Mouse (Mus musculus) midbrain, embryonic 14.5 days (tissue): Measurements from ENCODE around the gene Baiap2l1. TPM values are rescaled to one million over a fixed set of nuclear protein-coding genes. Genes with fewer than 3 reads are reported as not detected.

Source experiments
- ATAC-seq: fragments of 200-750 bp; cut with Nextera tagmentation; 2 replicates; pipeline ENCODE4 v1.8.0; 2017; ENCODE audit warnings: moderate number of reproducible peaks, moderate library complexity; ENCODE audit not compliant: low FRiP score, low TSS enrichment
- DNase-seq: peaks from one replicate; pipeline ENCODE4 v3.0.0-alpha.2; 2015
- H3K27ac ChIP-seq: fragments of 300-500 bp; sonication (generic); replicated peaks from 2 replicates; pipeline ENCODE4 v1.5.1; 2014; ENCODE audit warnings: mild to moderate bottlenecking, low read depth, low read length, moderate library complexity
- H3K27me3 ChIP-seq: fragments of 300-500 bp; sonication (generic); 2 replicates; pipeline ENCODE4 v1.6.1; 2014; ENCODE audit warnings: low read length, control low read depth, mixed read lengths; ENCODE audit not compliant: control insufficient read depth, insufficient read depth
- H3K36me3 ChIP-seq: fragments of 300-500 bp; sonication (generic); 2 replicates; pipeline ENCODE4 v1.6.1; 2014; ENCODE audit warnings: low read length, control low read depth; ENCODE audit not compliant: control insufficient read depth, insufficient read depth
- H3K4me1 ChIP-seq: fragments of 300-500 bp; sonication (generic); 2 replicates; pipeline ENCODE4 v1.6.1; 2014; ENCODE audit warnings: mild to moderate bottlenecking, antibody characterized with exemption, low read length, control low read depth; ENCODE audit not compliant: control insufficient read depth, insufficient read depth
- H3K4me2 ChIP-seq: fragments of 300-500 bp; sonication (generic); 2 replicates; pipeline ENCODE4 v1.6.1; 2014; ENCODE audit warnings: mild to moderate bottlenecking, low read length, moderate library complexity
- H3K4me3 ChIP-seq: fragments of 300-500 bp; sonication (generic); replicated peaks from 2 replicates; pipeline ENCODE4 v1.5.1; 2014; ENCODE audit warnings: low read depth, low read length
- H3K9ac ChIP-seq: fragments of 300-500 bp; sonication (generic); replicated peaks from 2 replicates; pipeline ENCODE4 v1.6.1; 2014; ENCODE audit warnings: mild to moderate bottlenecking, low read length, moderate library complexity
- H3K9me3 ChIP-seq: fragments of 300-500 bp; sonication (generic); 2 replicates; pipeline ENCODE4 v1.6.1; 2016; ENCODE audit warnings: low read length, control low read depth, mixed read lengths; ENCODE audit not compliant: control insufficient read depth
- WGBS: fragments of 180-500 bp; shearing (Covaris S2); extraction: QIAGEN DNeasy Blood & Tissue Kit; methylation state at CpG from one replicate; pipeline ENCODE4 v1.1.7; 2014; 5-methylcytosine and 5-hydroxymethylcytosine counted together
- polyA plus RNA-seq: library from polyadenylated mRNA; unstranded; fragments of >200 nt; fragmentation: Nextera tagmentation; extraction: Ambion mirVana; gene quantifications from 2 replicates; pipeline ENCODE4 v1.2.1, GENCODE M21; 2014

The Baiap2l1 gene
- polyA plus RNA-seq, 1 experiment from 2014 or later, result 1.1 TPM

GRCm38 (mm10) chr5:144245592-144245991 is 112.3 kb downstream of the Baiap2l1 start:
- Histone ChIP-seq H3K36me3 (no peaks in the 10 kb centered on the region), H3K4me1 (no peaks in the 10 kb centered on the region), H3K4me2 (no peak overlapping the region), H3K4me3 (no peak overlapping the region), H3K27ac (no peak overlapping the region), H3K9me3 (no peaks in the 10 kb centered on the region), H3K27me3 (no peaks in the 10 kb centered on the region), H3K9ac (no peak overlapping the region)
- DNase-seq (no peak), ATAC-seq (no peak)
- 65% methylated on average over 2 of the region's 2 CpGs for WGBS

- H3K27me3 ChIP-seq, result no peaks in the 10 kb centered on the region
- no peaks in the 10 kb centered on the region for H3K4me1 ChIP-seq
- H3K4me3 ChIP-seq, result no peak within 1 kb of the TSS
- no peak within 1 kb of the TSS for H3K27ac ChIP-seq
- no peaks in the 10 kb centered on the region for H3K36me3 ChIP-seq
- H3K9ac ChIP-seq, result no peak within 1 kb of the TSS
- DNase-seq, result no peak
- 95% methylated on average over 7 of the region's 7 CpGs for WGBS
- H3K9me3 ChIP-seq, result no peaks in the 10 kb centered on the region
- no peak for ATAC-seq
- H3K4me2 ChIP-seq, result no peak within 1 kb of the TSS
Observed at GRCm38 (mm10) chr5:144243901-144244487, 113.9 kb downstream of the Baiap2l1 start, which contains the start of gene Bri3. Gene Bri3, plus strand, starts transcription at chr5:144244437.

GRCm38 (mm10) chr5:144238969-144239368 is 118.9 kb downstream of the Baiap2l1 start:
- Histone ChIP-seq H3K9ac (no peak overlapping the region), H3K9me3 (no peaks in the 10 kb centered on the region), H3K4me1 (no peaks in the 10 kb centered on the region), H3K4me2 (no peak overlapping the region), H3K27me3 (no peaks in the 10 kb centered on the region), H3K4me3 (no peak overlapping the region), H3K36me3 (no peaks in the 10 kb centered on the region), H3K27ac (no peak overlapping the region)
- ATAC-seq, result no peak
- no peak for DNase-seq
- 83% methylated on average over 1 of the region's 1 CpGs for WGBS

DNA sequence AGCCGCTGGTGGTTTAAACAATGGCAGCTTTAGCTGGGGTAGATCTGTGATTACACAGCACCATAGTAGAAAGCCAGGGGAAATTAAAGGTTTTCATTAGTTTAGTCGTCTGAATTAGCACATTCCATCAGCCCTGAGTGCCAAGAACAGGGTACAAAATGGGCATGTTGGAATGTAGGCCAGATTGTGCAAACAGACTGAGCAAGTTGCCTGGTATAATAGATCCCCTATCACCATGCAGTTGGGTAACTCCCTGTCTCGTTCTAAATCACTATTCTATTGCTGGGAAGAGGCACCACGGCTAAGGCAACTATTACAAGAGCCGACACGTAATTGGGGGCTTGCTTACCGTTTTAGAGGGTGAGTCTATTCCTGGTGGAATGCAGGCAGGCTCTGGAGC is 123.2 kb downstream of the Baiap2l1 start:
- H3K36me3 ChIP-seq, result no peaks in the 10 kb centered on the region
- ATAC-seq (no peak), DNase-seq (no peak)
- H3K4me1 ChIP-seq, result no peaks in the 10 kb centered on the region
- H3K27me3 ChIP-seq, result no peaks in the 10 kb centered on the region
- H3K4me2 ChIP-seq, result no peak overlapping the region
- no peak overlapping the region for H3K9ac ChIP-seq
- H3K9me3 ChIP-seq, result no peaks in the 10 kb centered on the region
- no peak overlapping the region for H3K4me3 ChIP-seq
- H3K27ac ChIP-seq, result no peak overlapping the region
- 87% methylated on average over 7 of the region's 7 CpGs for WGBS

DNA sequence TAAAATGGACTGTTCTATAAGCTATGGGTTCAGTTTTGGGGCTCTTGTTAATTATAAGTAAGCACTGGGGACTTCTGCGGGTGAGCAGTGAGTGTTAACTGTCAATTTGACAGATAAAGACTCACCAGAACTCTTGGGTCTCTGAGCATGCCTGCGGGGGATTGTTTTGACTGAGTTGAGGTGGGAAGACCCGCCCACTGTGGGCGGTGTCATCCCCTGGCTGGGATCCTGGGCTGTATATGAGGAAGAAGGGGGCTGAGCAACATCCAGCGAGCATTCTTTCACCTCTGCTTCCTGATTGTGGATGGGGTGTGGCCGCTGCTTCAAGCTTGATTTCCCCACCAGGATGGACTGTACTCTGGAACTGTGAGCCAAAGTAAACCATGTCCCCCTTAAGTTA is 123.7 kb downstream of the Baiap2l1 start:
- Histone ChIP-seq H3K4me2 (no peak overlapping the region), H3K27me3 (no peaks in the 10 kb centered on the region), H3K4me3 (no peak overlapping the region), H3K36me3 (no peaks in the 10 kb centered on the region), H3K9me3 (no peaks in the 10 kb centered on the region), H3K4me1 (no peaks in the 10 kb centered on the region), H3K9ac (no peak overlapping the region), H3K27ac (no peak overlapping the region)
- ATAC-seq (no peak), DNase-seq (no peak)
- whole genome bisulfite sequencing, result 79% methylated on average over 6 of the region's 6 CpGs

- no peaks in the 10 kb centered on the region for H3K9me3 ChIP-seq
- ATAC-seq, result no peak
- H3K9ac ChIP-seq, result no peak overlapping the region
- no peak overlapping the region for H3K27ac ChIP-seq
- no peaks in the 10 kb centered on the region for H3K36me3 ChIP-seq
- DNase-seq, result no peak
- H3K27me3 ChIP-seq, result no peaks in the 10 kb centered on the region
- no peak overlapping the region for H3K4me2 ChIP-seq
- H3K4me3 ChIP-seq, result no peak overlapping the region
- 84% methylated on average over 5 of the region's 5 CpGs for WGBS
- H3K4me1 ChIP-seq, result no peaks in the 10 kb centered on the region
Observed at GRCm38 (mm10) chr5:144232531-144232930, 125.4 kb downstream of the Baiap2l1 start.

DNA sequence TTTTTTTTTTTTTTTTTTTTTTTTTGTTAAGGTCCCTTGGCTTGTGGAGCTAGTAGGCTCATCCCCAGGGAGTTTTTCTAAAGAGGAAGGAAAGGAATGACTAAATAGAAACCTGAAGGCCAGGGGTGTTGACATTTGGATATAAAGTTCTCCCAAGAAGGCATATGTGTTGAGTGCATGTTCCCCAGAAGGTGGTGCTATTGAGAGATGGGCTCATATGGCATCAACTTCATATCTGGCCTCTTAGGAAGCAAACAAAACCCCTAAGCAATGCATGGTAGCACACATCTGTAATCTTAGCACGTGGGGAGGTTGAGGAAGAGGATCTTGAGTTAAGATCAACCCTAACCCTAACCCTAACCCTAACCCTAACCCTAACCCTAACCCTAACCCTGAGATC is 126.5 kb downstream of the Baiap2l1 start:
- WGBS, result 79% methylated on average over 1 of the region's 1 CpGs
- Histone ChIP-seq H3K9me3 (no peaks in the 10 kb centered on the region), H3K27ac (no peak overlapping the region), H3K9ac (no peak overlapping the region), H3K4me3 (no peak overlapping the region), H3K4me1 (no peaks in the 10 kb centered on the region), H3K27me3 (no peaks in the 10 kb centered on the region), H3K4me2 (no peak overlapping the region), H3K36me3 (no peaks in the 10 kb centered on the region)
- no peak for ATAC-seq
- DNase-seq, result no peak

GRCm38 (mm10) chr5:144230216-144230615 is 127.7 kb downstream of the Baiap2l1 start:
- Histone ChIP-seq H3K4me2 (no peak overlapping the region), H3K4me1 (no peaks in the 10 kb centered on the region), H3K36me3 (no peaks in the 10 kb centered on the region), H3K4me3 (no peak overlapping the region), H3K9ac (no peak overlapping the region), H3K27me3 (no peaks in the 10 kb centered on the region), H3K27ac (no peak overlapping the region), H3K9me3 (no peaks in the 10 kb centered on the region)
- WGBS, result 89% methylated on average over 7 of the region's 7 CpGs
- DNase-seq (no peak), ATAC-seq (no peak)

- H3K27ac ChIP-seq, result no peak overlapping the region
- DNase-seq (no peak), ATAC-seq (no peak)
- 43% methylated on average over 11 of the region's 11 CpGs for WGBS
- no peak overlapping the region for H3K4me2 ChIP-seq
- H3K9me3 ChIP-seq, result no peaks in the 10 kb centered on the region
- no peak overlapping the region for H3K9ac ChIP-seq
- no peaks in the 10 kb centered on the region for H3K36me3 ChIP-seq
- H3K4me3 ChIP-seq, result no peak overlapping the region
- H3K4me1 ChIP-seq, result peaks cover 5% of the 10 kb centered on the region; the same call in 1 of the 2 replicates
- no peaks in the 10 kb centered on the region for H3K27me3 ChIP-seq
Observed at GRCm38 (mm10) chr5:144226220-144226619, 131.7 kb downstream of the Baiap2l1 start.
